Comparison of ENCODE assay signal across 8 mouse cellular contexts in the genomic region with DNA sequence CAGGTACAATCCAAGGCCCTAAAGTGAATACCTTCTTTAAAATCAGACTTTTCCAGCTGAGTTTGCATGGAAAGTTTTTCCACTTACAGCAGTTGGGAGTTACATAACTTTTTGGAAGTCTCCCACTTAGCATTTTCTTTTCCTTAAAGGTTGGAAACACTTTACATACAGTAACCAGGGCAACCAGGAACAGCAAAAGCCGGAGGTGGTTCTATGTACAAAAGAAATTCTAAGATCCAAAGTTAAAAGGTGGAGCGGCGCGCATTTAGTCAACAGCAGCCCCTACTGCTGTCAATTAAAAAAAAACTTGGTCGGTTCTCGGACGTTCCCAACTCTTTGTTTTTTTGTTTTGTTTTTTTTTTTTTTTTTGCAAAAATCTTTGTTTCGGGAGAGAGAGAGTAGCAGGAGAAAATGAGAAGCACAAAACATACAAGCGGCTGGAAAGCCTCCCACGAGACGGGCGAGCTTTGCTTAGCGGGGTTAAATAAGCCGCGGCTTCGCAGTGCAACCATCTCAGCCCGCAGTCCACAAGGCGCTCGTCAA. TPM values are rescaled to one million over a fixed set of nuclear protein-coding genes. Genes with fewer than 3 reads are reported as not detected.
DNase-seq lines count a peak whose midpoint lies in the region; ATAC-seq and TF ChIP-seq lines count a peak whose summit lies in the region.
"Had no signal": no experiment of that assay in that cellular context is flagged by ENCODE, and none has a peak within 500 bp of the region (broad histone marks: within the 10 kb centered on the region; RNA-seq: fewer than 3 reads in every experiment).

No protein-coding gene starts in this region.

- ATAC-seq in megakaryocyte, adult 5-6 weeks (ENCODE audit: poor library complexity, severe bottlenecking) = no peak
- ATAC-seq in hindbrain, embryonic 11.5 days (ENCODE audit: low FRiP score) = no peak
- ATAC-seq in liver, embryonic 11.5 days (replicated peaks; ENCODE audit: low FRiP score) = no peak
- no peak for ATAC-seq in stomach, embryonic 16.5 days (ENCODE audit: insufficient read depth, low FRiP score)

- no peak for DNase-seq in hindbrain, embryonic 11.5 days (ENCODE audit: low spot score)
- DNase-seq in liver, embryonic 11.5 days (ENCODE audit: low spot score) = no peak
- DNase-seq in yolk sac, embryonic 10.5 days (ENCODE audit: low spot score) = no peak

- WGBS in hindbrain, embryonic 11.5 days = under 1% methylated on average over 19 of the region's 19 CpGs
- WGBS in liver, embryonic 11.5 days = 1% methylated on average over 19 of the region's 19 CpGs
- WGBS in stomach, embryonic 16.5 days = under 1% methylated on average over 19 of the region's 19 CpGs

- peaks cover 2% of the 10 kb centered on the region for H3K27me3 ChIP-seq in megakaryocyte, embryonic 14.5 days (replicated peaks)
- H3K27me3 ChIP-seq in hindbrain, embryonic 11.5 days (ENCODE audit: control insufficient read depth, insufficient read depth, low read length) = no peaks in the 10 kb centered on the region
- no peaks in the 10 kb centered on the region; the same call in 1 of the 2 replicates for H3K27me3 ChIP-seq in liver, embryonic 11.5 days (replicated peaks; ENCODE audit: control insufficient read depth, insufficient read depth, low read length)
- no peaks in the 10 kb centered on the region for H3K27me3 ChIP-seq in stomach, embryonic 16.5 days (ENCODE audit: control insufficient read depth, insufficient read depth, low read length)

- peak overlapping the region; percentile 59 for H3K4me2 ChIP-seq in hindbrain, embryonic 11.5 days (replicated peaks; ENCODE audit: low read depth, low read length)
- H3K4me2 ChIP-seq in liver, embryonic 11.5 days = peak overlapping the region; percentile 77
- peak overlapping the region; percentile 85 for H3K4me2 ChIP-seq in stomach, embryonic 16.5 days (ENCODE audit: low read depth, low read length)

- H3K36me3 ChIP-seq in megakaryocyte, embryonic 14.5 days (replicated peaks; ENCODE audit: low read length) = peaks cover 31% of the 10 kb centered on the region
- H3K36me3 ChIP-seq in hindbrain, embryonic 11.5 days (ENCODE audit: control insufficient read depth, insufficient read depth, low read length) = no peaks in the 10 kb centered on the region
- H3K36me3 ChIP-seq in liver, embryonic 11.5 days (ENCODE audit: control insufficient read depth, insufficient read depth, low read length) = peaks cover 9% of the 10 kb centered on the region
- H3K36me3 ChIP-seq in stomach, embryonic 16.5 days (ENCODE audit: control insufficient read depth, insufficient read depth, low read length) = 0 out of 2 replicates have a peak, but pooled peaks cover 7% of the 10 kb centered on the region

- peak overlapping the region; percentile 97 for H3K4me3 ChIP-seq in megakaryocyte, embryonic 14.5 days (replicated peaks)
- H3K4me3 ChIP-seq in cortical plate, adult 2 months (ENCODE audit: insufficient read depth, low read length) = peak overlapping the region; percentile 55
- H3K4me3 ChIP-seq in hindbrain, embryonic 11.5 days (ENCODE audit: low read depth, low read length) = peak overlapping the region; percentile 73
- H3K4me3 ChIP-seq in liver, embryonic 11.5 days (ENCODE audit: low read depth, low read length) = peak overlapping the region; percentile 89
- peak overlapping the region; percentile 91 for H3K4me3 ChIP-seq in stomach, embryonic 16.5 days (replicated peaks; ENCODE audit: low read length)

- no peaks in the 10 kb centered on the region for H3K9me3 ChIP-seq in megakaryocyte, embryonic 14.5 days
- H3K9me3 ChIP-seq in hindbrain, embryonic 11.5 days (ENCODE audit: control insufficient read depth, low read length) = no peaks in the 10 kb centered on the region
- H3K9me3 ChIP-seq in liver, embryonic 11.5 days (ENCODE audit: control insufficient read depth, low read length) = no peaks in the 10 kb centered on the region
- no peaks in the 10 kb centered on the region for H3K9me3 ChIP-seq in stomach, embryonic 16.5 days (replicated peaks; ENCODE audit: control insufficient read depth, low read length)

- H3K4me1 ChIP-seq in megakaryocyte, embryonic 14.5 days = peaks cover 24% of the 10 kb centered on the region
- peaks cover 9% of the 10 kb centered on the region for H3K4me1 ChIP-seq in cortical plate, adult 2 months (ENCODE audit: control insufficient read depth, insufficient read depth, low read length)
- H3K4me1 ChIP-seq in hindbrain, embryonic 11.5 days (replicated peaks; ENCODE audit: control insufficient read depth, insufficient read depth, low read length) = no peaks in the 10 kb centered on the region
- H3K4me1 ChIP-seq in liver, embryonic 11.5 days (replicated peaks; ENCODE audit: control insufficient read depth, insufficient read depth, low read length) = peaks cover 9% of the 10 kb centered on the region
- H3K4me1 ChIP-seq in stomach, embryonic 16.5 days (ENCODE audit: control insufficient read depth, insufficient read depth, low read length) = peaks cover 9% of the 10 kb centered on the region

- TF ChIP-seq POLR2A in cortical plate, adult 2 months (IDR thresholded peaks at IDR 0.05; ENCODE audit: extremely low read depth, insufficient read depth, low read length) = no peak

- H3K9ac ChIP-seq in hindbrain, embryonic 11.5 days (ENCODE audit: low read depth, low read length) = peak overlapping the region; percentile 86
- peak overlapping the region; percentile 97 for H3K9ac ChIP-seq in liver, embryonic 11.5 days (ENCODE audit: low read depth, low read length)
- peak overlapping the region; percentile 97 for H3K9ac ChIP-seq in stomach, embryonic 16.5 days (ENCODE audit: low read length)

- no peak for TF ChIP-seq CTCF in cortical plate, adult 2 months (IDR thresholded peaks at IDR 0.05; ENCODE audit: extremely low read depth, insufficient read depth, low read length)

- H3K27ac ChIP-seq in cortical plate, adult 2 months (ENCODE audit: insufficient read depth, low read length) = peak overlapping the region; percentile 22
- peak overlapping the region; percentile 73 for H3K27ac ChIP-seq in hindbrain, embryonic 11.5 days (ENCODE audit: low read depth, low read length)
- H3K27ac ChIP-seq in liver, embryonic 11.5 days (ENCODE audit: low read depth, low read length) = peak overlapping the region; percentile 79
- H3K27ac ChIP-seq in stomach, embryonic 16.5 days (ENCODE audit: low read length) = peak overlapping the region; percentile 88

RNA-seq across cellular contexts. Expression of a gene that starts 0.6 kb away (rescaled TPM):
- polyA plus RNA-seq in megakaryocyte, embryonic 14.5 days (2012; ENCODE audit: insufficient read depth, low replicate concordance) = 2.3 and 27.5 TPM in 2 replicates
- 38.4 and 38.9 TPM in 2 replicates for total RNA-seq in megakaryocyte, adult 5-6 weeks (2015)
- 124 and 141 TPM in 2 replicates for total RNA-seq in megakaryocyte, adult 5-6 weeks (2017)
- polyA plus RNA-seq in cortical plate, adult 2 months (2012; rRNA removed) = 44.9 and 46.5 TPM in 2 replicates
- polyA plus RNA-seq in hindbrain, embryonic 11.5 days (2014; fragmentation: Nextera tagmentation; extraction: Ambion mirVana) = 156 and 160 TPM in 2 replicates
- 121 and 130 TPM in 2 replicates for polyA plus RNA-seq in liver, embryonic 11.5 days (2014; fragmentation: Nextera tagmentation; extraction: Ambion mirVana)
- polyA plus RNA-seq in stomach, embryonic 16.5 days (2015; fragmentation: Nextera tagmentation; extraction: Ambion mirVana) = 105 and 110 TPM in 2 replicates

RNA-seq across cellular contexts. Expression of a gene that starts 23.0 kb away (rescaled TPM):
- polyA plus RNA-seq in megakaryocyte, embryonic 14.5 days (2012; ENCODE audit: insufficient read depth, low replicate concordance) = not detected in 2 replicates
- not detected in 2 replicates for total RNA-seq in megakaryocyte, adult 5-6 weeks (2015)
- total RNA-seq in megakaryocyte, adult 5-6 weeks (2017) = not detected in 2 replicates
- not detected in 2 replicates for polyA plus RNA-seq in cortical plate, adult 2 months (2012; rRNA removed)
- not detected in 2 replicates for polyA plus RNA-seq in hindbrain, embryonic 11.5 days (2014; fragmentation: Nextera tagmentation; extraction: Ambion mirVana)
- polyA plus RNA-seq in liver, embryonic 11.5 days (2014; fragmentation: Nextera tagmentation; extraction: Ambion mirVana) = not detected in 2 replicates
- polyA plus RNA-seq in stomach, embryonic 16.5 days (2015; fragmentation: Nextera tagmentation; extraction: Ambion mirVana) = not detected in 2 replicates
- total RNA-seq: hematopoietic stem cell, adult 5-6 weeks had no signal

RNA-seq across cellular contexts. Expression of a gene that starts 27.7 kb away (rescaled TPM):
- polyA plus RNA-seq in megakaryocyte, embryonic 14.5 days (2012; ENCODE audit: insufficient read depth, low replicate concordance) = 36.7 and 132 TPM in 2 replicates
- 17.7 and 19.5 TPM in 2 replicates for total RNA-seq in megakaryocyte, adult 5-6 weeks (2015)
- 25.6 and 32.2 TPM in 2 replicates for total RNA-seq in megakaryocyte, adult 5-6 weeks (2017)
- 17.1 and 17.4 TPM in 2 replicates for polyA plus RNA-seq in cortical plate, adult 2 months (2012; rRNA removed)
- 43.5 and 56.0 TPM in 2 replicates for polyA plus RNA-seq in hindbrain, embryonic 11.5 days (2014; fragmentation: Nextera tagmentation; extraction: Ambion mirVana)
- 56.5 and 64.9 TPM in 2 replicates for polyA plus RNA-seq in liver, embryonic 11.5 days (2014; fragmentation: Nextera tagmentation; extraction: Ambion mirVana)
- 50.3 and 51.6 TPM in 2 replicates for polyA plus RNA-seq in stomach, embryonic 16.5 days (2015; fragmentation: Nextera tagmentation; extraction: Ambion mirVana)

RNA-seq across cellular contexts. Expression of a gene that starts 27.8 kb away (rescaled TPM):
- polyA plus RNA-seq in megakaryocyte, embryonic 14.5 days (2012; ENCODE audit: insufficient read depth, low replicate concordance) = 2.9 TPM in 1 of 2 replicates, not detected in the other
- total RNA-seq in megakaryocyte, adult 5-6 weeks (2015) = 74.3 and 85.7 TPM in 2 replicates
- 34.3 and 64.3 TPM in 2 replicates for total RNA-seq in megakaryocyte, adult 5-6 weeks (2017)
- 66.9 and 70.3 TPM in 2 replicates for polyA plus RNA-seq in cortical plate, adult 2 months (2012; rRNA removed)
- 277 and 302 TPM in 2 replicates for polyA plus RNA-seq in hindbrain, embryonic 11.5 days (2014; fragmentation: Nextera tagmentation; extraction: Ambion mirVana)
- polyA plus RNA-seq in liver, embryonic 11.5 days (2014; fragmentation: Nextera tagmentation; extraction: Ambion mirVana) = 314 and 321 TPM in 2 replicates
- 259 and 291 TPM in 2 replicates for polyA plus RNA-seq in stomach, embryonic 16.5 days (2015; fragmentation: Nextera tagmentation; extraction: Ambion mirVana)

RNA-seq across cellular contexts. Expression of a gene that starts 42.6 kb away (rescaled TPM):
- not detected in 2 replicates for polyA plus RNA-seq in megakaryocyte, embryonic 14.5 days (2012; ENCODE audit: insufficient read depth, low replicate concordance)
- not detected in 2 replicates for total RNA-seq in megakaryocyte, adult 5-6 weeks (2015)
- total RNA-seq in megakaryocyte, adult 5-6 weeks (2017) = not detected in 2 replicates
- not detected in 2 replicates for polyA plus RNA-seq in cortical plate, adult 2 months (2012; rRNA removed)
- not detected in 2 replicates for polyA plus RNA-seq in hindbrain, embryonic 11.5 days (2014; fragmentation: Nextera tagmentation; extraction: Ambion mirVana)
- polyA plus RNA-seq in liver, embryonic 11.5 days (2014; fragmentation: Nextera tagmentation; extraction: Ambion mirVana) = not detected in 2 replicates
- polyA plus RNA-seq in stomach, embryonic 16.5 days (2015; fragmentation: Nextera tagmentation; extraction: Ambion mirVana) = not detected in 2 replicates
- total RNA-seq: hematopoietic stem cell, adult 5-6 weeks had no signal

Comparison
In these comparisons a context has a peak if more than half of its experiments do, and no peak if none do; other contexts are left out.
1. H3K27ac ChIP-seq: peak in every context shown above with its lines; median percentile 88 in stomach, embryonic 16.5 days; 79 in liver, embryonic 11.5 days; 73 in hindbrain, embryonic 11.5 days; 22 in cortical plate, adult 2 months.